Mouse (Mus musculus): ENCODE measurements around the gene Letm1.

Letm1 gene

DNA sequence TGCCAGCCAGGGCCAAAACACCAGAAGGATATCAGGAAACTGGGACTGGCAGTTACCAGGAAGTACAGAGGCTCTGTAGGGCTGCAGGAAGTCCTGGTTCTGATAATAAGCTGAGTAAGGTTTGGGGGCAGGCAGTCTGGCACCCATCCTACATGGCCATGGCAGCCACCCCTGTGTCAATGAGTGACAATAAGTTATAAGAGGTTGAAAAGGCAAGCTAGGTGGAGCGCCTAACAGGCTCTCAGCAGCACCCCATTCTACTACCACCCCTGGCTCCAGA, 76.3 kb downstream of the Letm1 start:
- DNase-seq (ENCODE audit: low spot score): no peak

DNA sequence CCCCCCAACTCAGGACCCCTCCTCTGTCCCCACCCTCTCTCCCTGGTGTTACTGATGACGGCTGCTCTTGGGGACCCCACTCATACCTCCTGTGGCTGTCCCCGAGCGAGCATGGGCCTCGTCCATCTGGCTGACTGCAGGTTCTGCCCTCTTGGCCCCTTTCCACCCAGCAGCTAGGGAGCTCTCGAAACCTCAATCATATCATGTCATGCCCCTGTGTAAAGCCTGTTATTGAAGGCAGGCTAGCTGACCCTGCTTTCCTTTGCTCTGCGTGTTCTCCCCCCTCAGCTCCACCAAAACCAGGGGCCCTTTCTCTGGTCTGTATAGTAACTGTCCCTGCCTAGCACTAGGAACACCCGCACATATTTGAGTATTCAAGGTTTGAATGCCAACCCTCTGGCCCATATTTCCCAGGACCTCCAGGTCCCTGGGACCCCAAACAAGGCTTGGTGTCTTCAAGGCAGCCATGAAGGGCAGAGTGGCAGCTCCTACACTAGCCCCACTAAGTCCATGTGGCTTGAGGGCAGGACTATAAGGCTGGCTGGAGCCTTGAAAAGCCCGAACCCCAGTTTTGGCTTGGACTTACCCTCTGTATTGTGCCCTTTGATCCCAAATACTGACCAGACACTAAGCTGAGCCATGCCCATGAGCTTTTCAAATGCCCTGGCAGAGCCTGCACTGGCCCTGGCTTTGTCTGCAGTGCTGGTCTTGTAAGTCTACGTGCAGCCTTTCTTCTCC, 76.8 kb downstream of the Letm1 start:
- no peak for DNase-seq (ENCODE audit: low spot score)

DNA sequence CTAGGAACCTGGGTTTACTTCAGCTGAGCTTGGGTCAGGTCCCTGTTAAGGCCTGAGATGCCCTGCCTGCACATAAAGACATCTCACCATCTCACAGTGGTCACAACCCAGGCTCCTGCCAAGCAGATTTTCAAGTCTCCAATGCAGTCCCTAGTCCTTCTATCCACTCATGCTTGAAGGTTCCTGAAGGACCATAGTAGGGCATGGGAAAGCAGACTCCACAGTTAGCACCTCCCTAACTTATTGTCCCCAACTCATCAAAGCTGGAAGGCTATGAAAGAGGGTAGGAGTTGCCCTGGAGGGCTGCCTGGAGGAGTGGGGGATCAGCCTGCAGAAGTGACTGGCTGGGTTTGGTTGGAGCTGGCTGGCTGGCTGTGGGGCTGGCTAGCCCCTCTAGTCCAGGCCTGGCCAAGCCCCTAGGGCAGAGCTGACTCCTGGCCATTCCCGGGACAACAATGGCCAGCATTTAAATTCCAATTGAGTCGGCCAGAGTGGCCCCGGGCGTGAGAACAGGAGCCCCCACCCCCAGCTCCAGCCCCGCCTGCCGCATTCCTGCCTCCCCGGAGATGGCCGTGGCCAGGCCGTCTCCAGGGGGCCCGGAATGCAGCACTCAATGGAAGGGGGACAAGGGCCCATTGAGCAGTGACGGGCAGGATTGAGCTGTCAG, 77.5 kb downstream of the Letm1 start:
- DNase-seq (ENCODE audit: low spot score): no peak

DNA sequence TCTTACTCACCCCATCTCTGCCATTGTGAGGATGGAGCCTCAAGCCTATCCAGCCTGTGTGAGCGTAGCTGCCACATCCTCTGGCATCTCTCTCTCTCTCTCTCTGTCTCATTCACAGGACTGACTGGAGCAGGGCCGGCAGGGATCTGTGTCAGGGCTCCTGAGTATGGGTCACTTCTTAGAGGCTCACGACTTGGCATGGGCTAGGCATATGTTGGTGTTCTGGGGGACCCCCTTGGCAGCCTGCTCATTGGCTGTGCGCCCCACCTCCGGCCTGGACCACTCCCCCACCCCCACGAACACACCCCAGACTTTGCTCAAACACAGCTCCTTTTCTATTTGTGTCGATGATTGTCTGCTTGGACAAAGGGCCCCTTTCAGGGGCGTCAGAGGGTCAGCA, 78.6 kb downstream of the Letm1 start:
- no peak for DNase-seq (ENCODE audit: low spot score)

DNA sequence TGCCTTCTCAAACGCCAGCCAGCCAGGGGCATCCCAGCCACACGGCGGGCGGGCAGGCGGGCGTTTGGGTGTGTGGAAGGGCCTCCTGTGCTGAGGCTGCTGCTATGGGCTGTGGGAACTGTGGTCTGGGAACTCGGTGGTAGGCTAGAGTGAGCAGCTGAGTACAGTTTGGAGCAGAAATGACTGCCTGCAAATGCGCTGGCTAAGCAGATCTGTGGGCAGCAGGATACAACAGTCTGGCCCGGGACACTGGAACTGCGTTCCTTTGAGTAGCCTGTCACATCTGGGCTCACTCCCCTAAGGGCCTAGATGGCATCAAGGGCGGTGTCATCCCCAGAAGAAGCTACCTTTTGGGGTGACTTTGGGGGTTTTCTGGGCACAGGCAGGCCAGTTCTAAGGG, 80.8 kb downstream of the Letm1 start:
- no peak for DNase-seq (ENCODE audit: low spot score)

DNA sequence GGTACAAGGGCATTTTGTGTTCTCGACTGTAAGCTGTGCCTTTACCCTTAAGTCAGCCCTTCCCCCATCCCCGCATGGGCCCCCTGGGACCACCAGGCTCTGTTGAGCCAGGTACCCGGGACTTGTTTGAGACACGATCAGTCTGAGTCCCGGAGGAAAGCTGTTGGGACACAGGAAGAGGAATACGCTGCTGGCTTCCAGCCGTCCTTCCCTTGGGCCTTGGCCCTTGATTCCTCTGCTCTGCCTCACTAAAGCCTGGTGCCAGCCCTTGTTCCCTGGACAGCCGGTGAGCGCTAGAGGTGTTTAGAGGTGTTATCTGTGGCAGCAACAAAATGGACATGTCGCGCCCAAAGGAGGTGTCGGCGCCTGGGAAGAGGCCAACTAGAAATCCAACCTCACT, 82.6 kb downstream of the Letm1 start:
- no peak for DNase-seq (ENCODE audit: low spot score)

DNA sequence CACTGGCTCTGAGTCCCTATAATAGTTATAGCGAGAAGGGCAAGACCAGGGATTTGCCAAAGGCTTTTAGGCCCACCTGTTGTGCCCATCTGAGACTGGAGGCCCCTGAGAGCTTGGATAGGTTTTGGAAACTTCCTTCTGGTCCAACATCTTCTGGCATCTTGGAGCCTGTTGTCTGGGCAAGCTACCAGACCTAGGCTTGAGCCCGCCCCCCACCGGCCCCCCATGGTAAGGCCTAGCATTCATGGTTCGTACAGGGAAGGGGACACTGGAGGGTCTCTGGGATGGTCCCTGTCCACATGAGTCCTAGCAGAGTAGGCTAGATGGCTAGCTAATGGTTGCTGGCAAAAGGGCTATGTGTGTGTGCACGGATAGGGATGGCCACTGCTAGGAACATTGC, 83.9 kb downstream of the Letm1 start:
- DNase-seq (ENCODE audit: low spot score): no peak

DNA sequence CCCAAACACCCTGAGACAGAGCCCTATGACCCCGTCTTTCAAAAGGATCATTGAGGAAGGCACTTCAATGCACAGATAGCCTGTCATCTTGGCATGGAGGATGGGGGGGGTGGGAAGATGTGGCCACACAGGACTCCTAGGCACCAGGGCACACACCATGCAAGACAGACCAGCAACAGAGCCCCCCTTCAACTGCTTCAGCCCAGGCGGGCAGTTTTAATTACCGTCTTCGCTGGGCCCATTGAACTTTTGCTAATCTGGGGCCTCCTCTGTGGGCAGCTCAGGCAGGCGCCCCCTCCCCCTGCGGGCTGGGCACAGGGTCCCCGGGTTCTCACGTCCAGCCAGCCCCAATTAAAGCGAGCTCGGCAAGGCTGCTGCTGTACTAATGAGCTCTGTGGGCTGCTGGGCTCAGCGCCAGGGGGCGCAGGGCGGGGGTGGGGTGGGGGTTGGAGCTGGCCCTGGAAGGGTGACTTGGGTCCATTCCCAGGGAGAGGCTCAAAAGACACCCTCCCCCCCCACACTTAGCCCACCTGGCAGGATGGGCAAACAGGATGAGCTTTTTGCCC, 84.6 kb downstream of the Letm1 start:
- DNase-seq (ENCODE audit: low spot score): no peak

DNA sequence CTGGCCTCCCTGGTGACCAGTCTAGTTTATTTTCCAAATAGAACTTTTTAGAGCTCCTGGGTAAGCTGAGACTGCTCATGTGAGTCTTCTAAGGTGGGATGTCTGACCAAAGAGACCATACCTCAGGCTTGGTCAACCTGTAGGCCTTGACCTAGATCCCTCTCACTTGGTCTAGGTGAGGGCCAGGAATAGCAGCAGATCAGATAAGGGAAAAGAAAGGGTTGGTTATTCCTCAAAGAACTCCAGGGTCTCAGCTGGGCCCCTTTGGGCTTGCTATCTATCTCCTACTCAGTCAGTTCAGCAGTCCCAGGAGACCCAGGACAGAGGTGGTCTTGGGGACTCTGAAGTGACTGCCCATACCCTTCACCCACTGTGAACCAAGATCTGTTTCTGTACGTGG, 85.1 kb downstream of the Letm1 start:
- no peak for DNase-seq (ENCODE audit: low spot score)

DNA sequence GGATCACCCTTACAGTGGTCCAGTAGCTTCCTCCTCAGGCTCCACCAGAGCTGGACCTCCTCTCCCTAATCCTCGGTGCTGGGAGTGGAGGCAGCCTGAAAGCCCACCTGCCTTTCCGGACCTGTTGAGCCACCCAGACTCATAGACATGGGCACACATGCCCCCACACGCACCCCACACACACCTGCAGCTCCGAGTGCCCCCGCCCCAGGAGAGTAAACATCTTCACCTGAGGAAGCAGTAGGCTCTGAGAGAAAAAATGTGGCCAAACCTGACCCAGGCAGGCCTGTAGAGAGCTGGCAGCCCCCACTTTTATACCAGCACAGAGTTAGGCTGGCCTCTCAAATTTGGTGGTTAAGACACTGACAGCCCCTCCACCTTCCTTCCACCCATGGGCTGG, 86.2 kb downstream of the Letm1 start:
- DNase-seq (ENCODE audit: low spot score): no peak

DNA sequence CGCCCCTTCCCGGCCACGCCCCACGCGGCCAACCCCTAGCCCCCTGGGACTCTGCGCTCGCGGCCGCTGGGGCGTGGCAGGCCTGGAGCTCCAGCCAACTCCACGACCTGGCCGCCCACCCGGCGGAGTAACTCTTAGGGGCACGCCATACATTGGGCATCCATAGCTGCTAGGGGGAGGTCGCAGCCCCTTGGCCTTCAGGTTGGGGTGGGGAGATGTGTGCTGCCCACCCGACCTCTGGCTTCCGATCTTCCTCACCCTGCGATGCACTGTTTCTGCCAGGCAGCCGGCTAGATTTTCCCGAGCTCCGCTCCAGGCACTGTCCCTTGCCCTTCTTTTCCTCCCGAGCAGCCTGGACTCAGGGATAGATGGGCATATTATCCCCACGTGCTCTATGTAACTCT, 86.9 kb downstream of the Letm1 start:
- no peak for DNase-seq (ENCODE audit: low spot score)

DNA sequence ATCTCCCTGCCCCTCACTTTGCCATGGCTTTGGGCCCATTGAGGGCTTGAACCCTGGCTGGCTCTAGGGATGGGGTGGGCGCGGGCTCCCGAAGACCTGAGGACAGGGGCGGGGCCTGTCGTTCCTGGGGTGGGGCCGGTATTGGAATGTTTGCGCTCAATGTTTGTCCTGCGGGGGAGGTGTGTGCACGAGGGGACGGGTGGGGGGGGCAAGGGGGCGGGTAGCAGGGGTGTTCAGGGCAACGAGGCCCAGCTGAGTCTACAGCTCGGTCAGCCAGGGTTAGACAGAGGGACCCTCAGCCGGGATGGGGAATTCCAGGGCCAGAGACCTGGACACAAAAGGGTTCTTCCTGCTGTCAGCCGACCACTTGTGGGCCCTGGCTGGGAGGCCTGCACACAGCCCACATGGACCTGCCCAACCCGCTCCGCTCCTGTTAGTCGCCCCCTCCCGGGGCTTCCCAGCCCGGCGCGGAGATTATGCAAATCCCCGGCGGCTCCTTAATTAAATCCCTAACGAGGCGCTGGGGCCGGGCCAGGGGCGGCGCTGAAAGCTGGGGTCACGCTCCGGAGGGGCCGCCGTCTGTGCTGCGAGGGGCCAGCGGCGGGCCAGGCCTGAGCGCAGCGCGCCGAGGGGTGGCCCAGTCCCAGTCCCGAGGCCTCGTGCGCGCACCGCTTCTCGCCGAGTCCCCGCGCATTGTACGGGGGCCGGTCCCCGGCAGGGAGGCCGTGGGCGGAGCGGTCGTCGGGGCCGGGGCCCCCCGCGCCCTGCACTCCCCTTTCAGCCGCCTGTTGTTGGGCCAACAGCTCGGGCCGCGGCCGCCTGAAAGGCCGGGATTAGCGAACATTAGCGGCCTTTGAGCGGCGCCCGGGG, 87.5 kb downstream of the Letm1 start:
- DNase-seq (ENCODE audit: low spot score): no peak

DNA sequence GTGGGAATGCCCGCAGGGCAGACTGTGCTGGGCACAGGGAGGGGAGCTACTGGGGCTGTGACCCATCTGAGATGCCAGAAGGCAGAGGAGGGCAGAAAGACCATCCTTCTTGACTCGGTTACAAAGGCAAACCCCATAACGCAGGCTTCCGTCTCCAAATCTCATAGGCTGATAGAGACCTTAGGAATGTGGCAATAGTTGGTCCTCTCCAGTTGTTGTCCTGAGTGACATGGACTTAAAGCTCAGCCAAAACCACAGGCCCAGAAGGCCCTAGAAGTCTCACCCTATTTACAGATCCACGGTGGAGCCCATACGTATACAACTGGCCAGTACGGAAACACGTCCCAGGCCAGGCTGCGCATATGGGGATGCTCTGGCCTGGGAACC, 88.2 kb downstream of the Letm1 start:
- no peak for DNase-seq (ENCODE audit: low spot score)

DNA sequence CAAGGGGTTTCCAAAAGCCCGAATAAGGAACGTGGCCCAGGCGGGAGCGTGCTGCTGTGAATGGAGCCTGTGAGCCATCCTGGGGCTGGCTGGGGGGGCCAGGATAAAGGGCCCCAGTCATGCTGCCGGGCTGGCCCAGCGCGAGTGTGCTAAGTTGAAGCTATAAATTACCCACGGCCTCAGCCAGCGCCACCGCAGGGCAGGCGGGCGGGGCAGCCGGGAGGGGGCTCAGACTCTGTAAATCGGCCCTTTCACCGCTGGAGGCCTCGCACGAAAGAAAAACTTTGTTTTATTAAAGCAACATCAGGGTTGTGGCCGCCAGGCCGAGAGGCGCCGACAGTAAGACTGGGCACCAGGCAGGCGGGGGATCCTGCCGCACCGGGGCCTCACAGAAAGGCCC, 90.2 kb downstream of the Letm1 start:
- DNase-seq (ENCODE audit: low spot score): no peak

DNA sequence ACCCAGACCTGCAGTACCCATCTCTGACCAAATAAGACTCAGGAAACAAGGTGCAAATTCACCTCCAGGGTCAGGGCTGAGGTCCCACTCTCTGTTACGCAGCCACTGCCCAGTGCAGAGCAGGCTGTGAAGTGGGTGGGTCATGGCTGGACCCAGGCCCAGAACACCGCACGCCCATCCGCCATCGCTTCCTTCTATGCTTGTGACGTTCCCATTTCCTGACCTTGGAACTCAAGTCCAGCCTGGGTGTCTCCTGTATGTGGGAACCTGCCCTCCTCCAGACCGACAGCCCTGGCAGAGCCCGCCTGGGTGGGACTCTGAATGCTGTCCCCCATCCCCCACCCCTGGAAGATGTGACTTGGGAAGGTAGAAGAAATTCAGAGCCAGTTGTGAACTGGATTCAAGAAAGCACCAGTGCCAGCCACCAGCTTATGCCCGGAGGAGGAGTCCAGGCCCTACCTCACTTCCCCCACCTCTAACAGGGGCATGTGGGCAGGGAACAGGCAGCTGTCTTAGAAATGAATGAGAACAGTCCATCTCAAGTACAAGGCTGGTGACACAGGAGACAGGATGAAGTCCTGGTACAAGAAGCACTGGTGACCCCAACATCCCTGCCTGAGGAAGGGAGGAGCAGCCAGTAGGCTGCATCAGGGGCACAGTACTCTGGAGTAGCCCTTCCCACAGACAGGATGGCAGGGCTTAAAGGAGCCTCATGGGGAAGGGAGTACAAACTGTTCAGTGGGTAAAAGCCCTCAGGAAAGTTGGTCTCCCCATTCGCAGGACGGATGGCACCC, 92.6 kb downstream of the Letm1 start:
- DNase-seq (ENCODE audit: low spot score): no peak

Measured in adipocyte (in vitro differentiated cells).